Mouse (Mus musculus): ENCODE measurements at regions not wholly inside any gene's neighbourhood (a gene's known extent, or its start where the extent isn't known, plus 50 kb on each side); places are given as distances from the start of the nearest gene placed in this dataset.

DNA sequence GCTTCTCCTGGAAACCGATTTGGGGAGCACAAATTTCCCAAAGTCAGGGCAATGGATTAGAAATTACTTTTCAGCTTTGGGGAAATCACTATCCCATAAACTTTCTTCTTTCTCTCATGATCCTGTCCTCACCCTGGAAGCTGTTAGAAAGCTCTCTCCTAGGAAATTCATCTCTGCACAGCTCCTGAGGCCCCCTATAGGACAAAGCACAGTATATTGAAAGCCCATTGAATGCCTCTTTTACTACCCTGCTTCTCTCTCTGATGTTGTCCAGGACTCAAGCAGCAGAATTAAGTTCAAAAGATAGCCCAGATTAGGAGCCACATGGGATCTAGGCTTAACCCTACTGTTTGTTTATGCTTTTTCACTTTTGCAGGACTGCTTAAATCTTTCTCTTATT is 139.3 kb upstream of the Rnf219 start:
- Histone ChIP-seq H3K36me3 (ENCODE audit: control insufficient read depth, insufficient read depth) (no peaks in the 10 kb centered on the region), H3K4me3 (no peak overlapping the region), H3K79me2 (ENCODE audit: control insufficient read depth, insufficient read depth) (no peaks in the 10 kb centered on the region), H3K4me2 (ENCODE audit: low read depth) (no peak overlapping the region), H3K27me3 (ENCODE audit: control insufficient read depth, insufficient read depth, insufficient read length) (no peaks in the 10 kb centered on the region), H3ac (ENCODE audit: control insufficient read depth, insufficient read length) (no peak overlapping the region)
- TF ChIP-seq USF1 (IDR thresholded peaks at IDR 0.05; ENCODE audit: low read depth) (no peak), REST (IDR thresholded peaks at IDR 0.05; ENCODE audit: insufficient read depth, insufficient read length) (no peak), MYOD1 (IDR thresholded peaks at IDR 0.05; ENCODE audit: control insufficient read depth in 1 of 3, insufficient read length in 2 of 3, low read depth in 2 of 3) (no peak), MYOG (IDR thresholded peaks at IDR 0.05; ENCODE audit: control insufficient read depth in 1 of 3, insufficient read depth in 1 of 3, insufficient read length in 2 of 3, low read depth in 2 of 3) (no peak), TCF3 (IDR thresholded peaks at IDR 0.05; ENCODE audit: insufficient read length, low read depth) (no peak), TCF12 (IDR thresholded peaks at IDR 0.05; ENCODE audit: insufficient read depth, poor library complexity, severe bottlenecking) (no peak), CEBPB (IDR thresholded peaks at IDR 0.05; ENCODE audit: insufficient read depth, poor library complexity, severe bottlenecking) (no peak), MAX (IDR thresholded peaks at IDR 0.05; ENCODE audit: low read depth) (no peak), POLR2AphosphoS2 (IDR thresholded peaks at IDR 0.05; ENCODE audit: insufficient read length, low read depth) (no peak), POLR2A (IDR thresholded peaks at IDR 0.05; ENCODE audit: insufficient read length, low read depth) (no peak), E2F4 (IDR thresholded peaks at IDR 0.05; ENCODE audit: insufficient read depth) (no peak), SRF (IDR thresholded peaks at IDR 0.05; ENCODE audit: control insufficient read depth, insufficient read length, low read depth) (no peak)

DNA sequence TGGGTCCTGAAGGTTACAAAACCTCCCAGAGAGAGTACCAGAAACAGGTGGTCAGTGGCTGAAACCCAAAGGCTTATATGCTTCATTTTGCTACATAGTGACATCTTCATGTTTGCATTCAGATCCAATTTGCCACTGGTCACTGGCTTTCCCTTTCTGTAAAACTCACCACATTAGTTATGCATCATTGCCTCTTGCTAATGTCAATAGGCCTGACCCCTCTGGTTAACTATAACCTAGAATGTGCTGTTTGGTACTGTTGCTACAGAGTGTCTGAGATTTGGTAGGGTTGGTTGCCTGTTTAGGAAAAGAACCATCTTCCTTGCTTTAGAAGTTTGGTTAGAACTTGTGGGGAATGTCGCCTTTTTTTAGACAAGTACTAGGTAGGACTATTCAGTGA is 136.3 kb upstream of the Rnf219 start:
- no peak for TF ChIP-seq MYOG (IDR thresholded peaks at IDR 0.05; ENCODE audit: control insufficient read depth in 1 of 3, insufficient read depth in 1 of 3, insufficient read length in 2 of 3, low read depth in 2 of 3)
- TF ChIP-seq E2F4 (IDR thresholded peaks at IDR 0.05; ENCODE audit: insufficient read depth), result no peak
- no peak for TF ChIP-seq POLR2A (IDR thresholded peaks at IDR 0.05; ENCODE audit: insufficient read length, low read depth)
- TF ChIP-seq POLR2AphosphoS2 (IDR thresholded peaks at IDR 0.05; ENCODE audit: insufficient read length, low read depth), result no peak
- no peak for TF ChIP-seq TCF3 (IDR thresholded peaks at IDR 0.05; ENCODE audit: insufficient read length, low read depth)
- no peak for TF ChIP-seq REST (IDR thresholded peaks at IDR 0.05; ENCODE audit: insufficient read depth, insufficient read length)
- no peak for TF ChIP-seq TCF12 (IDR thresholded peaks at IDR 0.05; ENCODE audit: insufficient read depth, poor library complexity, severe bottlenecking)
- TF ChIP-seq SRF (IDR thresholded peaks at IDR 0.05; ENCODE audit: control insufficient read depth, insufficient read length, low read depth), result no peak
- no peak for TF ChIP-seq MAX (IDR thresholded peaks at IDR 0.05; ENCODE audit: low read depth)
- no peak for TF ChIP-seq USF1 (IDR thresholded peaks at IDR 0.05; ENCODE audit: low read depth)
- TF ChIP-seq CEBPB (IDR thresholded peaks at IDR 0.05; ENCODE audit: insufficient read depth, poor library complexity, severe bottlenecking), result no peak
- no peak for TF ChIP-seq MYOD1 (IDR thresholded peaks at IDR 0.05; ENCODE audit: control insufficient read depth in 1 of 3, insufficient read length in 2 of 3, low read depth in 2 of 3)
- Histone ChIP-seq H3K79me2 (ENCODE audit: control insufficient read depth, insufficient read depth) (no peaks in the 10 kb centered on the region), H3ac (ENCODE audit: control insufficient read depth, insufficient read length) (no peak overlapping the region), H3K27me3 (ENCODE audit: control insufficient read depth, insufficient read depth, insufficient read length) (no peaks in the 10 kb centered on the region), H3K36me3 (ENCODE audit: control insufficient read depth, insufficient read depth) (no peaks in the 10 kb centered on the region), H3K4me2 (ENCODE audit: low read depth) (no peak overlapping the region), H3K4me3 (no peak overlapping the region)

DNA sequence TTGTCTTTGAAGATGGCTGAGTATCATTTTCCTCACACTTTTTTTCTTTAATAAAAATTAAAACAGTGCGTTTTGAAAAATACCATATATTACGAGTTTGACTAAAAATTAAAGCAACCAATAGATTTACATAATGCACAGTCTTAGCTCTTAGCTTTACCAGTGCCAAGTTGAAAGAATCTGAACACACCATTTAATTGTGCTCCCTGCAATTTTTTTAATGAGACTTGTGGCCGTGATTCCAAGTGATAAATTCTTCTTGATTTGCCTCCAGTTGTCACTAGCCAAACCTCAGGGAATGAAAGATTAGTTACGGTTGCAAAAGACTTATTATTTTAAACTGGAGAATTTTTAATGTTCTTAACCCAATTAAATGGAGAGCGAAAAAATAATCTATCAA is 127.5 kb upstream of the Rnf219 start:
- Histone ChIP-seq H3K36me3 (ENCODE audit: control insufficient read depth, insufficient read depth) (no peaks in the 10 kb centered on the region), H3K4me3 (no peak overlapping the region), H3K79me2 (ENCODE audit: control insufficient read depth, insufficient read depth) (no peaks in the 10 kb centered on the region), H3K27me3 (ENCODE audit: control insufficient read depth, insufficient read depth, insufficient read length) (no peaks in the 10 kb centered on the region), H3K4me2 (ENCODE audit: low read depth) (no peak overlapping the region), H3ac (ENCODE audit: control insufficient read depth, insufficient read length) (no peak overlapping the region)
- TF ChIP-seq CEBPB (IDR thresholded peaks at IDR 0.05; ENCODE audit: insufficient read depth, poor library complexity, severe bottlenecking), result no peak

GRCm38 (mm10) chr14:104644626-104645025 is 122.2 kb upstream of the Rnf219 start:
- TF ChIP-seq SRF (IDR thresholded peaks at IDR 0.05; ENCODE audit: control insufficient read depth, insufficient read length, low read depth) (no peak), POLR2AphosphoS2 (IDR thresholded peaks at IDR 0.05; ENCODE audit: insufficient read length, low read depth) (no peak), TCF12 (IDR thresholded peaks at IDR 0.05; ENCODE audit: insufficient read depth, poor library complexity, severe bottlenecking) (no peak), REST (IDR thresholded peaks at IDR 0.05; ENCODE audit: insufficient read depth, insufficient read length) (no peak), POLR2A (IDR thresholded peaks at IDR 0.05; ENCODE audit: insufficient read length, low read depth) (no peak), MAX (IDR thresholded peaks at IDR 0.05; ENCODE audit: low read depth) (no peak), TCF3 (IDR thresholded peaks at IDR 0.05; ENCODE audit: insufficient read length, low read depth) (no peak), CEBPB (IDR thresholded peaks at IDR 0.05; ENCODE audit: insufficient read depth, poor library complexity, severe bottlenecking) (no peak), E2F4 (IDR thresholded peaks at IDR 0.05; ENCODE audit: insufficient read depth) (no peak), USF1 (IDR thresholded peaks at IDR 0.05; ENCODE audit: low read depth) (no peak)
- no peaks in the 10 kb centered on the region for H3K79me2 ChIP-seq (ENCODE audit: control insufficient read depth, insufficient read depth)
- no peak overlapping the region for H3K4me2 ChIP-seq (ENCODE audit: low read depth)
- no peaks in the 10 kb centered on the region for H3K27me3 ChIP-seq (ENCODE audit: control insufficient read depth, insufficient read depth, insufficient read length)
- no peak overlapping the region for H3K4me3 ChIP-seq
- no peaks in the 10 kb centered on the region for H3K36me3 ChIP-seq (ENCODE audit: control insufficient read depth, insufficient read depth)
- no peak overlapping the region for H3ac ChIP-seq (ENCODE audit: control insufficient read depth, insufficient read length)

- no peak overlapping the region for H3K4me2 ChIP-seq (ENCODE audit: low read depth)
- H3ac ChIP-seq (ENCODE audit: control insufficient read depth, insufficient read length), result no peak overlapping the region
- no peaks in the 10 kb centered on the region for H3K27me3 ChIP-seq (ENCODE audit: control insufficient read depth, insufficient read depth, insufficient read length)
- TF ChIP-seq MYOD1 (IDR thresholded peaks at IDR 0.05; ENCODE audit: control insufficient read depth in 1 of 3, insufficient read length in 2 of 3, low read depth in 2 of 3) (no peak), USF1 (IDR thresholded peaks at IDR 0.05; ENCODE audit: low read depth) (no peak), MYOG (IDR thresholded peaks at IDR 0.05; ENCODE audit: control insufficient read depth in 1 of 3, insufficient read depth in 1 of 3, insufficient read length in 2 of 3, low read depth in 2 of 3) (no peak), SRF (IDR thresholded peaks at IDR 0.05; ENCODE audit: control insufficient read depth, insufficient read length, low read depth) (no peak), CEBPB (IDR thresholded peaks at IDR 0.05; ENCODE audit: insufficient read depth, poor library complexity, severe bottlenecking) (no peak), TCF12 (IDR thresholded peaks at IDR 0.05; ENCODE audit: insufficient read depth, poor library complexity, severe bottlenecking) (no peak), REST (IDR thresholded peaks at IDR 0.05; ENCODE audit: insufficient read depth, insufficient read length) (no peak), POLR2A (IDR thresholded peaks at IDR 0.05; ENCODE audit: insufficient read length, low read depth) (no peak), POLR2AphosphoS2 (IDR thresholded peaks at IDR 0.05; ENCODE audit: insufficient read length, low read depth) (no peak), MAX (IDR thresholded peaks at IDR 0.05; ENCODE audit: low read depth) (no peak), E2F4 (IDR thresholded peaks at IDR 0.05; ENCODE audit: insufficient read depth) (no peak), TCF3 (IDR thresholded peaks at IDR 0.05; ENCODE audit: insufficient read length, low read depth) (no peak)
- H3K4me3 ChIP-seq, result no peak overlapping the region
- H3K36me3 ChIP-seq (ENCODE audit: control insufficient read depth, insufficient read depth), result no peaks in the 10 kb centered on the region
- H3K79me2 ChIP-seq (ENCODE audit: control insufficient read depth, insufficient read depth), result no peaks in the 10 kb centered on the region
Observed at GRCm38 (mm10) chr14:104642783-104643182, 120.3 kb upstream of the Rnf219 start.

Measured in myocyte (in vitro differentiated cells).